Mouse (Mus musculus): ENCODE data around the gene Vdac1.
"Not testable (repeated sequence)": the region's sequence is repeated elsewhere in the genome, so short reads cannot be mapped to it uniquely, and the experiment has no call there.

The Vdac1 gene

DNA sequence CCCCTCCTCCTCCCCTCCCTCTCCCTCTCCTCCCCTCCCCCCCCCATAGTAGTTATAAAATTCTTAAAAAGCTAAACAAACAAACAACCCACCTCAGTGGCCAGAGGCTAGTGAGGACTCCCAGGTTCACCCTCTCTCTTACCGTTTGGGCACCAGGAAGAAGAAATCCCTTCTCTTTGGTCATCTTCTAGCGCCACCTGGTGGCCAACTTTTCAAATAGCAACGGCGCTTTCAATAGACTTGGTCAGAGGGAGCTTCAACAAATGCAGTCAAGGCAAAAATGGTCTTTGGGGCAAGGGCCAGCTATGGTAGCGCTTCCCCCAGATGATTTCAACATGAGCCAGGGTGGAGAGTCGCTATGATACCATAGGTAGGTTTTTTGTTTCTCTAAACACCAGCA is 17.5 kb upstream of the Vdac1 start:
- peak; percentile 78 for DNase-seq (ENCODE audit: extremely low spot score)

- no peak for DNase-seq (ENCODE audit: extremely low spot score)
Measured at GRCm38 (mm10) chr11:52344991-52345777, 15.5 kb upstream of the Vdac1 start.

DNA sequence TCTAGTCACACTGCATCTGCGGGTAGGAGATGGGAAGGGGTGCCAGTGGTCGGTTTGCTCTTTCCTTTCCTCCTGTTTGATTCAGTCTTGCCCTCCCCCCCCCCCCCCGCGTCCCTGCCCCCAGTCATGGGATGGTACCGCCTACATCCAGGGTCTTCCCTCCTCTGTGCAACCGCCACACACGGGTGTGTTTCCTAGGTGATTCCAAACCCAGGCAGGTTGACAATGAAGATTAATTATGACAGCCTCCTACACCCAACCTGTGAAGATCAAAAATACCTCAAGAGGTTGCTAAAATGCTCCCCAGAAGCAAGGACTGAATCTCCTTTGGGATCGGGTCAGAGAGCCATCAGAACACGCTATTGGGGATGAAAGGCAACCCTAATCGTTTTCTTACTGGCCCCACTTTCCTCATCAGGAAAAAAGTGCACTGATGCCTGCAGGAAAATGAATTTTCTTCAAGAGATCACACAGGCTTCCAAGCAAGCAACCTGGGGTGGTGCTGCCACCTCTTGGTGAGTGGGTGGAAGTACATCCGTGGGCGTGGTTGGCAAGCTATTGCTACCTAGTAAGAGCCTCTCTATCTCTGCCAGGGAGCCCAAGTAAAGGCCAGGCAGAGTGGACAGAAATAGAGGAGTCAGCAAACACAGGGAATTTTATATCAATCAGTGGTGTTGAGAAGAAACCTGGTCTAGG is 14.6 kb upstream of the Vdac1 start:
- DNase-seq (ENCODE audit: extremely low spot score) = peak; percentile 90

DNA sequence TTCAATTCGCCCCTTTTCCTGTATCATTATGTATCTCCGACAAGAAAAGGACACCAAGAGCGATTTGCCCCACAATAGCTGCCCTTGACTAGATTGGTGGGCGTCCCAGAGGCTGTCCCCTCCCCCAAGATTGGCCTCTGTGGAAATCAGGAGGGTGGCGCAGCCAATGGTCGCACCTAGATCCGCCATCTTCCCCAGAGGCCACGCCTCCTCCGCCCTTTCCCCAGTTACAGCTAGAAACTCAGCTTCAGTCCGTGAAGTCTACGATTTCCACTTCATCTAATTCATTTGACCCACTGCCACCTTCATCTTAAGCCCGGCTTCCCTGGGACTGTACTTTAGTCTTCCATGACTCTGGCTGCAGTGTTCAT is 14.0 kb upstream of the Vdac1 start:
- peak; percentile 78 for DNase-seq (ENCODE audit: extremely low spot score)

GRCm38 (mm10) chr11:52348156-52348555 is 12.5 kb upstream of the Vdac1 start:
- no peak for DNase-seq (ENCODE audit: extremely low spot score)

- DNase-seq (ENCODE audit: extremely low spot score) = no peak
Measured at GRCm38 (mm10) chr11:52348724-52349123, 11.9 kb upstream of the Vdac1 start.

DNA sequence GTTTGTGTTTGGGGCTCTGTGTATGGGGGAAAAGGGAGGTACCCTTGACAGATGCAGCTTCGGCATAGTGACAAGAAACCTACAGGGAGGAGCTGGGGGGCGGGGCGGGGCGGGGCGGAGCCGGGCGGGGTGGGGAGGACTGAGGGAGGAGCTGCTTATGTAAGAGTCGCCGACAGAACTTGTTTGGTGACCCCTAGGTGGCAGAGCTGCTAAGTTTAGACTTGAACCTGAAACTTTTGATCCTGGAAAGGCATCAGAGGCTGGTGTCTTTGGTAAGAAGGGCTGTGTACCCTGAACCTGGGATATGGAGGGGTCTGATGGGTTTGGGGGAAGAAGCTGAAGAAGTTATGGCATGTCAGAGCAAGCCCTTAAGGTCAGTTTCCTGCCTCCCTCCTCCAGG is 9.7 kb upstream of the Vdac1 start:
- DNase-seq (ENCODE audit: extremely low spot score) = peak; percentile 61

DNA sequence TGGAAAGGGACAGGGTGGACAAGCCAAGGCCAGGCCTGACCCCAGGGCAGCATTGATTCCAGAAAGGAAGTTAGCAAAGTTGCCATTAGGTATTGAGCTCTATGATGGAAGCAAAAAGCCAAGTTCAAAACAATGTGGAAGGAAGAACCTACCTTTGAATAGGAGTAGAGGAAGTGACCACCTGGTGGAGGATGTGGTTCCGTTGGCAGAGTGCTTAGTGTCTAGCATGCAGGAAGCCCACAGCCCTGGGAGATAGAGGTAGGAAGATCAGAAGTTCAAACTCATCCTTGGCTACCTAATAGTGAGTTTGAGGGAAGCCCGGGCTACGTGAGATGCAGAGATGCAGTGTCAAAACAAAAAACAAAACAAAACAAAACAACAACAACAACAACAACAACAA is 8.4 kb upstream of the Vdac1 start:
- DNase-seq (ENCODE audit: extremely low spot score) = no peak

DNA sequence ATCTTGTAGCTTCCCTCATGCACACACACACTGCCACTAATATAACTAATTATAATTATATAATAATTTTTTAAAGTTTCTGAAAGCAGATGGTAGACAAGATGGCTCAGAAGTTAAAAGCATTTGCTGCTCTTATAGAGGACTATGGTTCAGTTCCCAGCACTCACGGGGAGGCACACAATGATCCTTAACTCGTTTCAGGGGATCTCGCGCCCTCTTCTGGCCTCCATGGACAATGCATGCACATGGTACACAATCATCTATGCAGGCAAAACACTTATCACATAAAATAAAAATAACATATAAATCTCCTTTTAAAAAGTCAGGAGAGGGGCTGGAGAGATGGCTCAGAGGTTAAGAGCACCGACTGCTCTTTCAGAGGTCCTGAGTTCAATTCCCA is 6.0 kb upstream of the Vdac1 start:
- DNase-seq (ENCODE audit: extremely low spot score) = no peak

DNA sequence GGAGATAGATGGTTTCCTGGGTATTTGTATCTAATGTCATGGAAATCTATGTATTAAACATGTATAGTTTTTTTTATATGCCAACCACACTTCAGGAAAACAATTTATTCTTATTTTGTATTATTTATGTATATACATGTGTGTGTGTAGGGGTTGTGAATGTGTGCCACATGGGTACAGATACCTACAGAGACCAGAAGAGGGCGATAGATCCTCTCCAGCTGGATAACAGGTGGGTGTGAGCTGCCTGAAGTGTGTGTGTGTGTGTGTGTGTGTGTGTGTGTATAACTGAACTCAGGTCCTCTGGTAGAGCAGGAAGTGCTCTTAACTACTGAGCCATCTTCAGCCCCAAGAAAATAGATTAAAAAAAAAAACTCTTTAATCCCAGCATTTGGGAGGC is 5.1 kb upstream of the Vdac1 start:
- DNase-seq (ENCODE audit: extremely low spot score) = no peak

DNA sequence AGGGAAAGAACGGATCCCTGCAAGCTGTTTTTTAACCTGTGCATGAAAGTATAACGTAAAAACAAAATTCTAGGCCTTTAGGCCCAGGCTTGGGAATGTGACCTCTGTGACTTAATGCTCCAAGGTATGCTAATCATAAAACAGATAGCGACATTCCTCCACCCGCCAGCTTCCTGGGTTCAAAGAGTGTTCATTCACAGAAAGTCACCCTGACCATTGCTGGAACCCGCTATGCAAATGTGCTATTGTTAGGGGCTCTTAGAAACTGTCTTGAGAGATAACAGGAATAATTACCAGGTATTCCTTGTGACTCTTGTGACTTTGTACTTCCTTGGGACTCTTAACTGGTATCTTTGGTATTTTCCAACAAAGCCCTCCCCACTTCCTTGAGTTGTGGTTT is 3.6 kb upstream of the Vdac1 start:
- DNase-seq (ENCODE audit: extremely low spot score) = not testable (repeated sequence)

DNA sequence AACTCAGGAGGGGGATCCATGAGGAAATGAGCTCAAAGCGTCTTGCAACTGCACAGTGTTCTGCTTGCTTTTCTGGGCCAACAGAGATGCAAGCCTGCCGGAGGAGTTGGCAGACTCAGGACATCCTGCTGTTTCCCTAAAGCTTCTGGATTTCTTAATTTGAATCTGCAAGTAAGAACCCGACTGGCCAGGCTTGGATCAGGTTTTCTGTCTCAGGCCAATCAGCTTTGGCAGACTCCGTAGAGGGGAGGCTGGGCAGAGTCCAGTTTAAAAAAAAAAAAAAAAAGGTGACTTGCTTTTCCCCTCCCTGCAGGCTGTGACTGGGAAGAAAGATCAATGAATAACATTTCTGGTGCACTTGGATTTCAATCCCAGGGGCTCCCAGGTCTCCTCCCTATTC is 2.1 kb upstream of the Vdac1 start:
- DNase-seq (ENCODE audit: extremely low spot score) = no peak

- peak; percentile 63 for DNase-seq (ENCODE audit: extremely low spot score)
Measured at GRCm38 (mm10) chr11:52359686-52360470, 782 bp upstream of the Vdac1 start.

DNA sequence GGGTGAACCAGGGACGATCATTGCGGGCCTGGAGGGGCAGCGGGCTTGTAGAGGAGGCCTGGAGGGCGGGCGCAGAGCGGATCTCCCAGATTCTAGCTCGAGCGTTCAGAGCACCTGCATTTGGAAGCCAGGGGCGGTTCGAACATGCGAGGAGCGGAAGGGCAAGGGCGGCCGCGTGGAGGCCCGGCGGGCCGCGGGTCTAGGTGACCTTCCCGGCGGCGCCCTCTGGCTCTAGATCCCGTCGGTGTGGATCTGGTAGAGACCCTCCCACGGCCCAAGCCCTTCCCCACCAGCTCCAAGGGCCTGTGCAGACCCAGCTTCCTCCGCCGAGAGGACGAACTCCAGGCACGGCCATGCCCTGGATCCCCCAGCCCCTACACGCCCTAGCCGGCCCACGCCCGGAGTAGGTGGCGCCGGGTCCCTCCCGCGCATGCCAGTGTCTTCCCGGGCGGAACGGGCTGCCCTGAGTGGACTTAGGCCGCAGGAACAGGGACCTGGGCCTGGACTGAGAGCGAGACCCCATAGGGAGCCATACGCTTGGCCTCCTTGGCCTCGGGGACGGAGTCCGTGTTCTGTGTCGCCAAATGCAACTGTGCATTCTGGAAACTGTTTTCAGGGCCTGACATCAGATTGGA is 744 bp downstream of the Vdac1 start:
- DNase-seq (ENCODE audit: extremely low spot score) = no peak

- DNase-seq (ENCODE audit: extremely low spot score) = no peak
Measured at GRCm38 (mm10) chr11:52364376-52364775, 3.7 kb downstream of the Vdac1 start.

- no peak for DNase-seq (ENCODE audit: extremely low spot score)
Measured at GRCm38 (mm10) chr11:52365143-52365542, 4.5 kb downstream of the Vdac1 start.

GRCm38 (mm10) chr11:52366358-52366757 is 5.7 kb downstream of the Vdac1 start:
- DNase-seq (ENCODE audit: extremely low spot score) = no peak

GRCm38 (mm10) chr11:52368176-52368985 is 7.7 kb downstream of the Vdac1 start:
- no peak for DNase-seq (ENCODE audit: extremely low spot score)

GRCm38 (mm10) chr11:52369252-52370134 is 8.8 kb downstream of the Vdac1 start:
- DNase-seq (ENCODE audit: extremely low spot score) = no peak

DNA sequence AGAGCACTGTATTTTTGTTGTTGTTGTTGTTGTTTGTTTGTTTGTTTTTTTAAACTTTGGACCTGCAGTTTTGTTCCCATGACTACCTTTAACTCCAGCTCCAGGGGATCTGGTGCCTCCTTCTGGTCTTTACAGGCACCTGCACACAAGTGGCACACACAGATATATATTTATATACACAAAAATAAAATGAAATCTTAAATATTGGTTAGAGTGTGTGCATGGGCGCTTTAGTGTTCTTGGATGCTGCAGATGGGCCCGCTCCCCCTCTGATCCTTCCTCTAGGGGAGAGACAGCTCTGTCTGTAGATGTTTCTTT is 9.4 kb downstream of the Vdac1 start:
- DNase-seq (ENCODE audit: extremely low spot score) = no peak
